Mouse (Mus musculus) hindbrain, embryonic 10.5 days (tissue): ENCODE data around the gene Gm20532. TPM values are rescaled to one million over a fixed set of nuclear protein-coding genes. Genes with fewer than 3 reads are reported as not detected.

Experiments
- DNase-seq: peaks from one replicate; pipeline ENCODE4 v3.0.0-alpha.2; 2017; ENCODE audit warnings: low spot score
- H3K27ac ChIP-seq: fragments of 300-500 bp; sonication (generic); 2 replicates; pipeline ENCODE4 v1.5.1; 2016; ENCODE audit warnings: mild to moderate bottlenecking, moderate library complexity
- H3K27me3 ChIP-seq: fragments of 300-500 bp; sonication (generic); 2 replicates; pipeline ENCODE4 v1.6.1; 2016; ENCODE audit warnings: mild to moderate bottlenecking; ENCODE audit not compliant: poor library complexity, insufficient read depth, severe bottlenecking
- H3K36me3 ChIP-seq: fragments of 300-500 bp; sonication (generic); 2 replicates; pipeline ENCODE4 v1.6.1; 2016; ENCODE audit warnings: mild to moderate bottlenecking, moderate library complexity
- H3K4me1 ChIP-seq: fragments of 300-500 bp; sonication (generic); replicated peaks from 2 replicates; pipeline ENCODE4 v1.6.1; 2016; ENCODE audit warnings: mild to moderate bottlenecking
- H3K4me3 ChIP-seq: fragments of 300-500 bp; sonication (generic); 2 replicates; pipeline ENCODE4 v1.5.1; 2016; ENCODE audit warnings: mild to moderate bottlenecking, moderate library complexity
- H3K9me3 ChIP-seq: fragments of 300-500 bp; sonication (generic); 2 replicates; pipeline ENCODE4 v1.6.1; 2016; ENCODE audit warnings: mild to moderate bottlenecking, moderate library complexity
- WGBS: fragments of 180-500 bp; shearing (Covaris S2); methylation state at CpG from one replicate; pipeline ENCODE4 v1.1.7; 2016; 5-methylcytosine and 5-hydroxymethylcytosine counted together
- polyA plus RNA-seq: library from polyadenylated mRNA; unstranded; fragments of >200 nt; fragmentation: Nextera tagmentation; extraction: Ambion mirVana; gene quantifications from 2 replicates; pipeline ENCODE4 v1.2.1, GENCODE M21; 2016

Gm20532 gene
- polyA plus RNA-seq, 1 experiment from 2014 or later = not detected

DNA sequence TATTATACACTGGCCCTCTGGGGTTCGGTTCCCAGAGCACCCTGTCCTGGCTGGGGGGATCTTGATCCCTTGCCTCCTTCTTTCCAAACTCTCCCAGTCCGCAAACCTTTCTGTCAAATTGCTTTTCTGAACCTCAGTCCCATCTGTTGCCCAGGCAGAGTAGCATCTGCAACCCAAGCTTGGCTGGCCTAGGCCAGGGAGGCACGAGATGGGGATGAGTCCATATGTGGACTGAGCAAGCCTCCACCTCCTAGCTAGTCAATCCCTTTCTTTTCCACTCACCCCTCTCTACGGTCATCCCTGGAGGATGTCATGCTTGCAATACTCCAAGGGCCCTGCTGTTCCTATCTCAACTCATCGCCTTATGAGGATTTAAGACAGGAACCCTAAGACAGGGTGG lies 16.2 kb downstream of the Gm20532 start:
- Histone ChIP-seq H3K27ac (no peak overlapping the region), H3K4me1 (peaks cover 30% of the 10 kb centered on the region), H3K36me3 (no peaks in the 10 kb centered on the region), H3K4me3 (peak overlapping the region; percentile 68; the same call in 1 of the 2 replicates), H3K27me3 (peaks cover 55% of the 10 kb centered on the region), H3K9me3 (no peaks in the 10 kb centered on the region)
- 83% methylated on average over 5 of the region's 5 CpGs for WGBS
- no peak for DNase-seq

DNA sequence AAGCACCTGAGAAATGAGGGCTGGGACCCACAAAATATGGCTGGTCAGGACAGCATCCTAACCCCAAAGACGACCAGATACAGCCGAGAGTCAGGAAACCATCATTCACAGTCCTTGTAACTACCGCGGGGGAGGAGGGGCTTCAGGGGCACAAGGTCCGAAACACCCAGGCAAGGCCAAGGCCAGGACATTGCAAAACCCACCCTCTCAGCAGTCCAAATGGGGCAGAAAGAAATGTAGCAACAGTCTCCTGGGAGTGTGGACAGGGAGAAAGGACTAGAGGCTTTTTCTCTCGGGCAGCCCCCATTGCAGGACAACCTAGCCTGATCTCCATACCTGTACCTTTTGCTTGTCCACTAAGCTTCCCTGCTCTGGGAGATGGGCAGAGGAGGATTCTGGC lies 16.7 kb downstream of the Gm20532 start:
- Histone ChIP-seq H3K27me3 (peaks cover 58% of the 10 kb centered on the region), H3K4me3 (peak overlapping the region; percentile 68), H3K36me3 (no peaks in the 10 kb centered on the region), H3K9me3 (no peaks in the 10 kb centered on the region), H3K4me1 (peaks cover 30% of the 10 kb centered on the region), H3K27ac (peak overlapping the region; percentile 86)
- no peak for DNase-seq
- 27% methylated on average over 6 of the region's 6 CpGs for WGBS

DNA sequence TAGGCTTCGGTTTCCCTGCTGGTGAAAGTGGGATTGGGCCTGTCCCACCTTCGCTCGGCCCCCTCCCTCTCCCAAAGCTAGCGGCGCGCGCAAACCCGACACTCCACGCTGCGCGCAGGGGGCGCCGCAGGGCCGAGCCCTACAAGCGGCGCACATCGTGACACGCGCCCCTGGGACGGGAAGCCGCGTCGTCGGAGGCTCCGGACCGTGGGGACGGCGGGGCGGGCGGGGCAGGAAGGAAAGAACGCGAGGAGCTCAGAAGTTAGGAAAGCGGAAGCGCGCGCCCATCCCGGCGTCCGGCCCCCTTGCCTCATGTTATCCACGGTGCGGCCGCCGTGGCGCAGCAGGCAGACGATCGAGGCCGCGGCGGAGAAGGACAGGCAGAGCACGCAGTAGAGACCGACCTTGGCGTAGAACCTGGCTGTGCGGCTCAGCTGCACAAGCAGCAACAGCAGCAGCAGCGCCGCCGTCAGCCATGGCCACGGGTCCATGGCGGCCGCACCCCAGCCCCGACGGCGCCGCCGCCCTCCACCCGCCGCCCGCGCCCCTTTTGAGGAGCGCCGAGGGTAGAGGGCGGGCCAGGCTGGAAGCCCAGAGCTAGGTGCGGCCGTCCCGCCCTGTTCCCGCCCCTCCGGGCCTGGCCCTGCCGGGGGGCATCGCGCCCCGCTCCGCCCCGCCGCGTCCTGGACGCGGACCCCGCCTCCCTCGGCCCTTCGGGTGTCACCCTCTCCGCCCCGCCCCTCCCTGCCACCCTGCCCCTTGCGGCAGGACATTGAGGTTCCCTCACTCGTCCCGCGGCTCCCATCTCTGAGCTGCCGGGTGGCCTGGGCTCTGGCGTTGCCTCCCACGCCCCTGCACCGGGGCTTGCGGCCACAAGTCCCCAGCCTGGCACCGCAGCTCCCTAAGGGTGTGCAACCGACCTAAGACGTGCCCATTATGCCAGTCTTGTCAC lies 17.6 kb downstream of the Gm20532 start, which contains the start of gene Agpat2:
Gene Agpat2, minus strand, starts transcription at position 698 of the 952 bp plus-strand sequence.
- Histone ChIP-seq H3K9me3 (no peaks in the 10 kb centered on the region), H3K4me1 (peaks cover 30% of the 10 kb centered on the region), H3K36me3 (no peaks in the 10 kb centered on the region), H3K27me3 (peaks cover 58% of the 10 kb centered on the region), H3K4me3 (peak within 1 kb of the TSS; percentile 68), H3K27ac (peak within 1 kb of the TSS; percentile 86)
- DNase-seq = peak; percentile 63
- WGBS = under 1% methylated on average over 103 of the region's 103 CpGs

- 89% methylated on average over 8 of the region's 8 CpGs for WGBS
- Histone ChIP-seq H3K9me3 (no peaks in the 10 kb centered on the region), H3K4me1 (peaks cover 27% of the 10 kb centered on the region), H3K4me3 (no peak overlapping the region), H3K27ac (no peak overlapping the region), H3K27me3 (peaks cover 58% of the 10 kb centered on the region), H3K36me3 (no peaks in the 10 kb centered on the region)
- no peak for DNase-seq
These were observed 18.9 kb downstream of the Gm20532 start for GRCm38 (mm10) chr2:26605331-26605730.

- 68% methylated on average over 3 of the region's 3 CpGs for WGBS
- Histone ChIP-seq H3K36me3 (no peaks in the 10 kb centered on the region), H3K4me1 (peaks cover 26% of the 10 kb centered on the region), H3K27ac (no peak overlapping the region), H3K4me3 (no peak overlapping the region), H3K9me3 (no peaks in the 10 kb centered on the region), H3K27me3 (peaks cover 55% of the 10 kb centered on the region)
- no peak for DNase-seq
These were observed 20.1 kb downstream of the Gm20532 start for GRCm38 (mm10) chr2:26606579-26606978.

GRCm38 (mm10) chr2:26607056-26607910 lies 20.8 kb downstream of the Gm20532 start:
- Histone ChIP-seq H3K27ac (no peak overlapping the region), H3K27me3 (peaks cover 48% of the 10 kb centered on the region), H3K36me3 (no peaks in the 10 kb centered on the region), H3K4me1 (peaks cover 26% of the 10 kb centered on the region), H3K4me3 (no peak overlapping the region), H3K9me3 (no peaks in the 10 kb centered on the region)
- no peak for DNase-seq
- 55% methylated on average over 6 of the region's 6 CpGs for WGBS

GRCm38 (mm10) chr2:26608781-26609180 lies 22.3 kb downstream of the Gm20532 start:
- Histone ChIP-seq H3K36me3 (no peaks in the 10 kb centered on the region), H3K4me1 (peaks cover 18% of the 10 kb centered on the region)

GRCm38 (mm10) chr2:26609261-26609661 lies 22.8 kb downstream of the Gm20532 start:
- no peak overlapping the region for H3K4me3 ChIP-seq
- H3K4me1 ChIP-seq = peaks cover 13% of the 10 kb centered on the region
- H3K27me3 ChIP-seq = peaks cover 28% of the 10 kb centered on the region
- no peak for DNase-seq
- no peaks in the 10 kb centered on the region for H3K36me3 ChIP-seq
- H3K9me3 ChIP-seq = no peaks in the 10 kb centered on the region
- no peak overlapping the region for H3K27ac ChIP-seq

More at GRCm38 (mm10) chr2:26608781-26609180, 22.3 kb downstream of the Gm20532 start:
- no peaks in the 10 kb centered on the region for H3K9me3 ChIP-seq
- peaks cover 33% of the 10 kb centered on the region for H3K27me3 ChIP-seq
- H3K4me3 ChIP-seq = no peak overlapping the region
- DNase-seq = no peak
- no peak overlapping the region for H3K27ac ChIP-seq

DNA sequence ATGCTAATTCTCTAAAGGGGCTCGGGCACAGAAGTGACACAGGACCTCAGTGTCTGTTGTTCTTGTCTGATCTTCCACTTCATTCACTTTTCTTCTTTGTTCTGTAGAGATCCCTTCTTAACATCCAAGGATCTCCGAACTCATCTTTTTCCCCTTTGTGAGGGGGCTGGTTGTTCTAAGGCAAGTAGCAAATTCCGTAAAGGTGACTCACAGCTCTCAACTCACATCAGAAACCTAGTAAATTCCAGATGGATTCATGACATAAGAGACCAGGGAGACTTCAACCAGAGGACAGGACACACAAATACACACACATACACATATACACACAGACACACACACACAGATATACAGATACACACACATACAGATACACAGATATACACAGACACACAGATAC lies 24.1 kb downstream of the Gm20532 start:
- peaks cover 16% of the 10 kb centered on the region for H3K27me3 ChIP-seq
- peaks cover 9% of the 10 kb centered on the region; the same call in 1 of the 2 replicates for H3K4me1 ChIP-seq
- H3K9me3 ChIP-seq = no peaks in the 10 kb centered on the region
- no peak for DNase-seq
- H3K36me3 ChIP-seq = no peaks in the 10 kb centered on the region
- H3K27ac ChIP-seq = no peak overlapping the region
- no peak overlapping the region for H3K4me3 ChIP-seq
- 73% methylated on average over 3 of the region's 3 CpGs for WGBS

DNA sequence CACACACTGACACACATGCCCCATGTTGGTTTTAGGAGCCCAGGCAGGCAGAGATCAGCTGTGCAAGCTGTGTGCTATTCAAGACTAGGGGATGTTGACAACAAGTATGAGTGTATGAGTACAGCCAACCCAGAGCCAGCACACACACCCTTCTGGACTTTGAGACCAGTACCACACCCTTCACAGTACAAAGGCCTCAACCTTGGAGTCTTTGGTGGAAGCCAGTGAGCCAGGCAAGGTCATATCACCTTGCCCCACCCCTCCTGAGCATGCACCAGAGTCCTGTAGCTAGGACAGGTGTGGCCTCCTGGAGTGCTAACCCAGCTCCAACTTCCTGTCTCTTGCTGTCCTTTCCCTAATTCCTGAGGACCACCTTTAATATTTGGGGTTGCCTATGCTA lies 24.6 kb downstream of the Gm20532 start:
- Histone ChIP-seq H3K27ac (no peak overlapping the region), H3K27me3 (peaks cover 12% of the 10 kb centered on the region)
- no peak for DNase-seq

GRCm38 (mm10) chr2:26611896-26612295 lies 25.5 kb downstream of the Gm20532 start:
- Histone ChIP-seq H3K27ac (no peak overlapping the region), H3K4me1 (peaks cover 5% of the 10 kb centered on the region; the same call in 1 of the 2 replicates), H3K4me3 (no peak overlapping the region), H3K27me3 (peaks cover 6% of the 10 kb centered on the region), H3K36me3 (no peaks in the 10 kb centered on the region), H3K9me3 (no peaks in the 10 kb centered on the region)
- DNase-seq = no peak

More for the DNA sequence above, 24.6 kb downstream of the Gm20532 start:
- Histone ChIP-seq H3K9me3 (no peaks in the 10 kb centered on the region), H3K36me3 (no peaks in the 10 kb centered on the region), H3K4me1 (peaks cover 9% of the 10 kb centered on the region; the same call in 1 of the 2 replicates), H3K4me3 (no peak overlapping the region)

DNA sequence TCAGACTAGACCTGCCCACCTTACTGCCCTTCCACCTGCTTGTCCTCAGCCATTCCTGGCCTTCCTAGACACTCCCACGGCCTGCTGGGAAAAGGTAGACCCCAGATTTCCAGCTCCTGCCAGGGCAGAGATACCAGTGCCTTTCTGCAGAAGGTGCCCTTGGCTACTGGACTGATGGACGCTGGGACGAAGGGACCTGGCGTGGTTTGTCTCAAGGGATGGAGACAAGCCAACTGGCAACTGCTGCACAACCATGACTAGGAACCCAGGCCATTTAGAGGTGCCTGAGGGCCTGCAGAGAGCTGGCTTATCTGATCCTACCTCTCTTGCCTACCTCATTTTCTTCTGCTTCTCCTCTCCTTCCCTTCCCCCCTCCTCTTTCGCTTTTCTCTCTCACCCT lies 28.5 kb downstream of the Gm20532 start:
- no peaks in the 10 kb centered on the region for H3K36me3 ChIP-seq
- H3K9me3 ChIP-seq = no peaks in the 10 kb centered on the region
- no peak for DNase-seq
- H3K27me3 ChIP-seq = no peaks in the 10 kb centered on the region; the same call in 1 of the 2 replicates
- no peak overlapping the region for H3K27ac ChIP-seq
- no peak overlapping the region for H3K4me3 ChIP-seq
- no peaks in the 10 kb centered on the region for H3K4me1 ChIP-seq
- WGBS = 85% methylated on average over 5 of the region's 5 CpGs
